16 mouse cellular contexts compared by ENCODE assay signal in genomic region chr15:84131971-84132370, GRCm38 (mm10). TPM values are rescaled to one million over a fixed set of nuclear protein-coding genes. Genes with fewer than 3 reads are reported as not detected.
DNase-seq lines count a peak whose midpoint lies in the region; ATAC-seq and TF ChIP-seq lines count a peak whose summit lies in the region.
"Had no signal": no experiment of that assay in that cellular context is flagged by ENCODE, and none has a peak within 500 bp of the region (broad histone marks: within the 10 kb centered on the region; RNA-seq: fewer than 3 reads in every experiment).

No protein-coding gene starts in this region.

- 0 out of 2 replicates have a peak, but pooled peaks have one; percentile 17 for ATAC-seq in stomach, embryonic 16.5 days (ENCODE audit: insufficient read depth, low FRiP score)
- ATAC-seq in stomach, postnatal 0 days (ENCODE audit: low FRiP score, low TSS enrichment) = no peak

- no peak overlapping the region for H3K9ac ChIP-seq in stomach, embryonic 16.5 days (ENCODE audit: low read length)
- no peak overlapping the region for H3K9ac ChIP-seq in stomach, postnatal 0 days (ENCODE audit: low read length)
- H3K9ac ChIP-seq: embryonic facial prominence, embryonic 15.5 days; hindbrain, embryonic 14.5 days; lung, embryonic 15.5 days; neural tube, embryonic 12.5 days had no signal

- DNase-seq in stomach, postnatal 0 days (ENCODE audit: low spot score) = no peak
- DNase-seq in cerebellum, adult 11-12 months = peak; percentile 61
- DNase-seq in gastrocnemius, postnatal 10 days = peak; percentile 57
- DNase-seq in skeletal muscle tissue, adult 2 months (ENCODE audit: low read depth, low spot score) = peak; percentile 92
- no peak for DNase-seq in left cerebral cortex, postnatal 25 days (ENCODE audit: low spot score in 2 of 2)
- DNase-seq in right cerebral cortex, adult 18-20 months = no peak
- no peak for DNase-seq in kidney, postnatal 10 days

- TF ChIP-seq CTCF in stomach, postnatal 0 days (IDR thresholded peaks at IDR 0.05; ENCODE audit: low read depth) = no peak

- no peak overlapping the region for H3K27ac ChIP-seq in stomach, embryonic 16.5 days (ENCODE audit: low read length)
- H3K27ac ChIP-seq in stomach, postnatal 0 days (replicated peaks) = no peak overlapping the region
- H3K27ac ChIP-seq: embryonic facial prominence, embryonic 15.5 days; hindbrain, embryonic 14.5 days; lung, embryonic 15.5 days; neural tube, embryonic 12.5 days had no signal

- no peaks in the 10 kb centered on the region for H3K4me1 ChIP-seq in stomach, embryonic 16.5 days (ENCODE audit: control insufficient read depth, insufficient read depth, low read length)
- H3K4me1 ChIP-seq in stomach, postnatal 0 days (replicated peaks; ENCODE audit: control insufficient read depth, insufficient read depth) = no peaks in the 10 kb centered on the region
- H3K4me1 ChIP-seq: embryonic facial prominence, embryonic 15.5 days; lung, embryonic 15.5 days had no signal

- TF ChIP-seq EP300 in stomach, postnatal 0 days (optimal IDR thresholded peaks at IDR 0.05) = no peak

- 93% methylated on average over 7 of the region's 7 CpGs for WGBS in stomach, embryonic 16.5 days
- 90% methylated on average over 7 of the region's 7 CpGs for WGBS in stomach, postnatal 0 days

- intact Hi-C loops in left cerebral cortex, postnatal 25 days (cut with DNase I) = no loop called here

- H3K9me3 ChIP-seq in stomach, embryonic 16.5 days (replicated peaks; ENCODE audit: control insufficient read depth, low read length) = no peaks in the 10 kb centered on the region; the same call in 1 of the 2 replicates
- H3K9me3 ChIP-seq in stomach, postnatal 0 days (ENCODE audit: control insufficient read depth, low read length) = no peaks in the 10 kb centered on the region
- H3K9me3 ChIP-seq: embryonic facial prominence, embryonic 15.5 days; lung, embryonic 15.5 days; neural tube, embryonic 12.5 days had no signal

- no peaks in the 10 kb centered on the region for H3K36me3 ChIP-seq in stomach, embryonic 16.5 days (ENCODE audit: control insufficient read depth, insufficient read depth, low read length)
- no peaks in the 10 kb centered on the region for H3K36me3 ChIP-seq in stomach, postnatal 0 days (ENCODE audit: control insufficient read depth, insufficient read depth, low read length)
- H3K36me3 ChIP-seq: embryonic facial prominence, embryonic 15.5 days; lung, embryonic 15.5 days; neural tube, embryonic 12.5 days had no signal

- no peaks in the 10 kb centered on the region for H3K27me3 ChIP-seq in stomach, embryonic 16.5 days (ENCODE audit: control insufficient read depth, insufficient read depth, low read length)
- no peaks in the 10 kb centered on the region for H3K27me3 ChIP-seq in stomach, postnatal 0 days (ENCODE audit: control insufficient read depth, insufficient read depth, low read length)
- H3K27me3 ChIP-seq: embryonic facial prominence, embryonic 15.5 days; lung, embryonic 15.5 days; neural tube, embryonic 12.5 days had no signal

- no peak overlapping the region for H3K4me3 ChIP-seq in stomach, embryonic 16.5 days (replicated peaks; ENCODE audit: low read length)
- H3K4me3 ChIP-seq in stomach, postnatal 0 days (ENCODE audit: low read depth, low read length) = no peak overlapping the region
- H3K4me3 ChIP-seq: embryonic facial prominence, embryonic 15.5 days; lung, embryonic 15.5 days; neural tube, embryonic 12.5 days had no signal

- no peak overlapping the region for H3K4me2 ChIP-seq in stomach, embryonic 16.5 days (ENCODE audit: low read depth, low read length)
- no peak overlapping the region for H3K4me2 ChIP-seq in stomach, postnatal 0 days (replicated peaks; ENCODE audit: low read depth)
- H3K4me2 ChIP-seq: embryonic facial prominence, embryonic 15.5 days; hindbrain, embryonic 14.5 days; lung, embryonic 15.5 days; midbrain, embryonic 11.5 days; neural tube, embryonic 12.5 days had no signal

RNA-seq across cellular contexts. Expression of gene Pnpla5, which starts 9.0 kb away (rescaled TPM):
- not detected in 2 replicates for polyA plus RNA-seq in stomach, embryonic 16.5 days (2015; fragmentation: Nextera tagmentation; extraction: Ambion mirVana)
- not detected in 2 replicates for polyA plus RNA-seq in stomach, postnatal 0 days (2015; fragmentation: Nextera tagmentation; extraction: Ambion mirVana)
- not detected for total RNA-seq in gastrocnemius, postnatal 10 days (2021)
- total RNA-seq in left cerebral cortex, postnatal 25 days (2021) = not detected
- total RNA-seq: layer of hippocampus, postnatal 36 days had no signal
- polyA plus RNA-seq: embryonic facial prominence, embryonic 15.5 days; hindbrain, embryonic 14.5 days; kidney, embryonic 16.5 days; limb, embryonic 14.5 days; lung, embryonic 15.5 days; neural tube, embryonic 12.5 days had no signal

RNA-seq across cellular contexts. Expression of gene Sult4a1, which starts 26.4 kb away (rescaled TPM):
- 4.0 and 5.2 TPM in 2 replicates for polyA plus RNA-seq in stomach, embryonic 16.5 days (2015; fragmentation: Nextera tagmentation; extraction: Ambion mirVana)
- polyA plus RNA-seq in stomach, postnatal 0 days (2015; fragmentation: Nextera tagmentation; extraction: Ambion mirVana) = 3.9 and 4.0 TPM in 2 replicates
- under 1 TPM; 0.36 to 0.38 TPM for total RNA-seq in gastrocnemius, postnatal 10 days (2021)
- total RNA-seq in left cerebral cortex, postnatal 25 days (2021) = 100 to 1,000 TPM; 423 to 434 TPM

RNA-seq across cellular contexts. Expression of gene Pnpla3, which starts 35.7 kb away (rescaled TPM):
- 0.80 and 1.3 TPM in 2 replicates for polyA plus RNA-seq in stomach, embryonic 16.5 days (2015; fragmentation: Nextera tagmentation; extraction: Ambion mirVana)
- 3.0 and 4.1 TPM in 2 replicates for polyA plus RNA-seq in stomach, postnatal 0 days (2015; fragmentation: Nextera tagmentation; extraction: Ambion mirVana)
- 1 to 10 TPM; 3.7 to 4.5 TPM for total RNA-seq in gastrocnemius, postnatal 10 days (2021)
- 10 to 100 TPM; 10.1 to 10.3 TPM for total RNA-seq in left cerebral cortex, postnatal 25 days (2021)

Comparison
In these comparisons a context has a peak if more than half of its experiments do, and no peak if none do; other contexts are left out.
1. DNase-seq: peak in cerebellum, adult 11-12 months (single experiment), gastrocnemius, postnatal 10 days (single experiment) and skeletal muscle tissue, adult 2 months (single experiment); none in stomach, postnatal 0 days (single experiment), left cerebral cortex, postnatal 25 days (0 of 2), right cerebral cortex, adult 18-20 months (single experiment) and kidney, postnatal 10 days (single experiment).
2. RNA of gene Sult4a1, which starts 26.4 kb away (total RNA-seq): 423 to 434 TPM in left cerebral cortex, postnatal 25 days; 0.36 to 0.38 TPM in gastrocnemius, postnatal 10 days; every median in the first group is over 100 times any median in the second.